Mouse (Mus musculus) midbrain, embryonic 15.5 days (tissue): ENCODE measurements around the gene 1110004F10Rik. TPM values are rescaled to one million over a fixed set of nuclear protein-coding genes. Genes with fewer than 3 reads are reported as not detected.

ENCODE experiments used
- ATAC-seq: fragments of 200-750 bp; cut with Nextera tagmentation; replicated peaks from 2 replicates; pipeline ENCODE4 v1.8.0; 2017; ENCODE audit warnings: moderate TSS enrichment
- H3K27ac ChIP-seq: fragments of 300-500 bp; sonication (generic); 2 replicates; pipeline ENCODE4 v1.5.1; 2015; ENCODE audit warnings: mild to moderate bottlenecking, inconsistent platforms
- H3K27me3 ChIP-seq: fragments of 300-500 bp; sonication (generic); replicated peaks from 2 replicates; pipeline ENCODE4 v1.6.1; 2015; ENCODE audit warnings: inconsistent platforms
- H3K36me3 ChIP-seq: fragments of 300-500 bp; sonication (generic); replicated peaks from 2 replicates; pipeline ENCODE4 v1.6.1; 2015; ENCODE audit warnings: inconsistent platforms
- H3K4me1 ChIP-seq: fragments of 300-500 bp; sonication (generic); 2 replicates; pipeline ENCODE4 v1.6.1; 2015; ENCODE audit warnings: inconsistent platforms
- H3K4me2 ChIP-seq: fragments of 300-500 bp; sonication (generic); 2 replicates; pipeline ENCODE4 v1.6.1; 2015; ENCODE audit warnings: inconsistent platforms, mild to moderate bottlenecking, moderate library complexity
- H3K4me3 ChIP-seq: fragments of 300-500 bp; sonication (generic); 2 replicates; pipeline ENCODE4 v1.5.1; 2015; ENCODE audit warnings: mild to moderate bottlenecking, inconsistent platforms
- H3K9ac ChIP-seq: fragments of 300-500 bp; sonication (generic); 2 replicates; pipeline ENCODE4 v1.6.1; 2015; ENCODE audit warnings: mild to moderate bottlenecking, inconsistent platforms
- H3K9me3 ChIP-seq: fragments of 300-500 bp; sonication (generic); 2 replicates; pipeline ENCODE4 v1.6.1; 2016; ENCODE audit warnings: inconsistent platforms
- WGBS: fragments of 180-500 bp; shearing (Covaris S2); methylation state at CpG from one replicate; pipeline ENCODE4 v1.1.7; 2015; ENCODE audit warnings: mixed read lengths; 5-methylcytosine and 5-hydroxymethylcytosine counted together
- polyA plus RNA-seq: library from polyadenylated mRNA; unstranded; fragments of >200 nt; fragmentation: Nextera tagmentation; extraction: Ambion mirVana; gene quantifications from 2 replicates; pipeline ENCODE4 v1.2.1, GENCODE M21; 2015

Gene 1110004F10Rik
- polyA plus RNA-seq, 1 experiment from 2014 or later: 320 TPM

DNA sequence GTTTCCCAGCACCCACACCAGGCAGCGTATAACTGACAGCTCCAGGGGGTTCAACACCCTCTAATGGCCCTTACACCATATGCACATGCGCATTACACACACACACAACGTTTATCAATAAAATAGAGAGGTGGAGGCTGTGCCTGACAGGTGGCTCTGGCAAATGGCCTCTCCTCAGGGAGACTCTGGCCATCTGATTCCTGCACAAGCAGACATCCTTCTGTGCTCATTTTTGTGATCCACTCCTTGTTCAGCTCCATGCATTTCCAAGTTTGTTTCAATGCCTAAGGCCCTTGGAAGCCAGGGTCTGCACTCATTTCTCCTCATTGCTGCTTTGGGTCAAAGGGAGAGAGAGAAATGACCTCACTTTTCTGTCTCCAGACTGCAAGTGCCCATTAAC is 71.5 kb downstream of the 1110004F10Rik start:
- Histone ChIP-seq H3K36me3 (peaks cover 6% of the 10 kb centered on the region; the same call in 1 of the 2 replicates), H3K9ac (no peak overlapping the region), H3K9me3 (no peaks in the 10 kb centered on the region), H3K27me3 (no peaks in the 10 kb centered on the region), H3K4me2 (no peak overlapping the region), H3K4me1 (no peaks in the 10 kb centered on the region), H3K4me3 (no peak overlapping the region), H3K27ac (no peak overlapping the region)
- 88% methylated on average over 3 of the region's 3 CpGs for WGBS
- ATAC-seq: no peak

DNA sequence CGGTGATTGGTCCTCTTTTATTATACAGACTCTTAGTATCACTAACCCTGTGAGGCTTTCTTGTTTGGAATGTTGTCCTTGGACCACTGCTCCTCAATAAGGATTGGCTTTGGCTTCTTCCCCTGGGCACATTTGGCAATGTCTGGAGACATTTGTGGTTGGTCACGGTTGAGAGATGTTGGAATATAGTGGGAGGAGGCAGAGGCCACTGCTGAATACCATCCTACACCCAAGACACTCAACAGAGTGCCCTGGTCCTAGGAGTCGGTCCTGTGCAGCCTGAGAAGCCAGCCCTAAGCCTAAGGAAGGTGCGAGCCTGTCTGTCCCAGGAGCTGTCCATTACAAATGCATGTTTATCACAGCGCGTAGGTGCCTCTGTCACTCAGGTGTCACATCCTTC is 72.3 kb downstream of the 1110004F10Rik start:
- Histone ChIP-seq H3K27me3 (no peaks in the 10 kb centered on the region), H3K36me3 (no peaks in the 10 kb centered on the region), H3K4me2 (no peak overlapping the region), H3K4me3 (no peak overlapping the region), H3K27ac (no peak overlapping the region), H3K9me3 (no peaks in the 10 kb centered on the region), H3K9ac (no peak overlapping the region), H3K4me1 (no peaks in the 10 kb centered on the region)
- WGBS: 85% methylated on average over 6 of the region's 6 CpGs
- no peak for ATAC-seq

DNA sequence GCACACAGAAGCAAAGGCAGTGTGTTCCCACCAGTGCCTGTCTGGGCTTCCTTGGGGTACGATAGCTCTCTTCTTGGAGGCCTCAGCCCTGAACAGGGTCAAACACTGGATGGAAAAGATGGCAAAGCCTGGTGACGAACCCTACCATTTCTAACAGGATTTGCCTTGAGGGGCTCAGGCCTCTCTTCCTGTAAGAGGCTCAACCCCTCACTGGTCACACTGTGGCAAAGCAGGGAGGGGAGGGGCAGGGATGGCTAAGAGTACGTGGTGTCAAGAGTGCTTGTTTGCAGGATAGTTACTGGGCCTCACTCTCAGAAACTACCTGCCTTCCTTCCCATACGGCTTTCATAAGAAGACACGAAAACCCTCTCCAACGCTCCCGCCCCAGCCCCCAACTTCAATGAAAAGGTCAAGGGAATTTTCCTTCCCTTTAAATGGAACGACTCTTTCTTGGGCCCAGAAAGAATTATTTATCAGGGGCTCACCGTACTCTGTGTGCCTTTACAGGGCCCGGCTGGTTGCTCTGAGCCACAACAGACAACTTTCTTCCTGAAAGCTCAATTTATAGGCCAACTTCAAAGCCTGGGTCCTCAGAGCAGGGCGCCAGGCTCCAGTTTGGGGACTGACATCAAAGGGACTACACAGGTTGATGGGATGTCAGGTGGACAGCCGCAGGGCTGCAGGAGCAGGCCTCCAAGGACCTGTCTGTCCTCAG is 76.2 kb downstream of the 1110004F10Rik start:
- Histone ChIP-seq H3K9ac (no peak overlapping the region), H3K4me3 (no peak overlapping the region), H3K4me2 (no peak overlapping the region), H3K4me1 (no peaks in the 10 kb centered on the region), H3K27ac (no peak overlapping the region), H3K36me3 (no peaks in the 10 kb centered on the region), H3K27me3 (no peaks in the 10 kb centered on the region), H3K9me3 (no peaks in the 10 kb centered on the region)
- ATAC-seq: no peak
- WGBS: 70% methylated on average over 12 of the region's 12 CpGs

DNA sequence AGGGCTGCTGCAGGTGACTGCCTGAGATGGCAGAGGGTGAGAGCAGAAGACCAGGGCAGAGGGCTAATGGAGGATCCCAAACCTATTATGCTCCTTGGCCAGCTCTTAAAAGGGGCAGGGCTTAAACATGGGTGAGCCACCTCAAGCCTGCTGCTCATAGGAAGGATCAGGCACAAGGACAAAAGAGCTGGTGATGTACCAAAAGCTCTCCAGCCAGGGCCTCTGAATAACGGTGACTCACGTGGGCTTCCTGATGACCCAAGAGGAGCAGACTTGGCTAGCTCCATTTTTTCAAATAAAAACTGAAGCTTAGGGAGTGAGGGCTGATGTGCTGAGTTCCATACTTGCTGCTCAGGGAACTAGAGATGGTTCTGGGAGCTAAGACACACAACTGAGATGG is 76.8 kb downstream of the 1110004F10Rik start:
- Histone ChIP-seq H3K9me3 (no peaks in the 10 kb centered on the region), H3K4me3 (no peak overlapping the region), H3K9ac (no peak overlapping the region), H3K4me1 (peaks cover 3% of the 10 kb centered on the region; the same call in 1 of the 2 replicates), H3K4me2 (no peak overlapping the region), H3K27me3 (no peaks in the 10 kb centered on the region), H3K36me3 (no peaks in the 10 kb centered on the region), H3K27ac (no peak overlapping the region)
- ATAC-seq: no peak
- 75% methylated on average over 2 of the region's 2 CpGs for WGBS

DNA sequence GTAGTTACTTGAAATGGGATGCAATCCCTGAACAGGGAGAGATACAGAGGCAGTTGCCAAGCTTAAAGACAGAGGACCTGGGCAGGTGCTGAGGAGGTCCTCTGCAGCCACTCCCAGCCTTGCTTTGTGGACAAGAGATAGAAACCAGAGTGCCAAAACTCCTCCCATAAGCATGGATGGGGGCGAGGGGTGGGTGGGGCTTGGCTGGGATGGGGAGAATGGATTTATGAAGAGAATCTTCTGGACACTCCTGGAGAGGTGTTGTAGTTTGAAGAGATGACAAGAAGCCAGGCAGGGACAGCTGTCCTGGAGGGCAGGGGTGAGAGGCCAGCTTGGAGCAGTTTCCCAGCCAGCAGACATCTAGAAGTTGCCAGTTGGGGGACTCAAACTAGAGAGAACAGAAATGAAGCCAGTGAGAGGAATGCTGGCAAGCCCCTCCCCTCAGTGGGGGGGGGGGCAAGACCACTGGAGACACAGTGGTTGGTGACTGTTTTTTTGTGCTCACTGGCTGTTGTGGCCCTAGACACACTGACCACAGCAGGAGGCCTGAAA is 80.2 kb downstream of the 1110004F10Rik start:
- no peak overlapping the region for H3K27ac ChIP-seq
- peaks cover 22% of the 10 kb centered on the region for H3K4me1 ChIP-seq
- no peak overlapping the region for H3K4me2 ChIP-seq
- H3K9me3 ChIP-seq: no peaks in the 10 kb centered on the region
- H3K27me3 ChIP-seq: no peaks in the 10 kb centered on the region
- H3K36me3 ChIP-seq: no peaks in the 10 kb centered on the region
- ATAC-seq: no peak
- H3K9ac ChIP-seq: no peak overlapping the region
- 81% methylated on average over 1 of the region's 1 CpGs for WGBS
- no peak overlapping the region for H3K4me3 ChIP-seq

DNA sequence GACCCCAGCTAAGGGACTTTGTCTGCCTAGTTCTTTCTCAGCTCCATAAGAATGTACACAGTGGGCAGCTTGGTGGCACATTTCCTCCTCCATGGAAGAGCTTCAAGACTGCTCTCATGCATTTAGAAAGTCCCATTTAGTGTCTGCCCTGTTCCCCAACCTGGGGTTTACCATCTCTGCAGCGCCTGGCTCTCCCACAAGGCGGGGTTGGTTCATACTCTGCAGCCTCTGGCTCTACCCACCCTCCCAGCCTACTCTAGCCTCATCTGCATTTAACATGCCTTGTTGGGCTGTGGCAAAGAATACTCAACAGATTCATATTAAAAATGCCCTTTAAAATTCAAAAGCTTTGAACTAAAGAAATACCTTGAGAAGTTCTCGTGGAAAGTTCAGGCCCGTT is 81.5 kb downstream of the 1110004F10Rik start:
- Histone ChIP-seq H3K4me2 (no peak overlapping the region), H3K27ac (no peak overlapping the region), H3K27me3 (no peaks in the 10 kb centered on the region), H3K4me3 (no peak overlapping the region), H3K9me3 (no peaks in the 10 kb centered on the region), H3K36me3 (no peaks in the 10 kb centered on the region), H3K9ac (no peak overlapping the region), H3K4me1 (peaks cover 22% of the 10 kb centered on the region)
- no peak for ATAC-seq
- WGBS: 46% methylated on average over 4 of the region's 4 CpGs

DNA sequence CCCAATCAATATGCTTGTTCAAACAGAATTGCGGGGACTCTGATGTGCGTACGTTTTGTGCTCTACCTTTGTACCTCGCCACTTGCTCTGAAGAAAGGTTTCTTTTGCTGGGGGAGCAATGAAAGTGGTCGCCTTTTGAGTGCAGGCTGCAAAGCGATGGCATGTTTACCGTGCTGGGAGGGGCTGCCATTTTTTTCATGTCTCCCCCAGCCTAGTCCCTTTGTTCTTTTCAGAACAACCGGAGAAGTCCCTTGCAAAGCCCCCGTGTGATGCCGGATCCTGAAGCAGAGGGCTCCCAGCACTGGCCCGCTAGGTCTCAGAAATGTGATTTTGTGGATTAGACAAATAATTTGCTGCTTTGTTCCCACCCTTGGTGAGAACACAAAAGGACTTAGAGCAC is 82.0 kb downstream of the 1110004F10Rik start:
- 0 out of 2 replicates have a peak, but pooled peaks have one; percentile 25 for ATAC-seq
- Histone ChIP-seq H3K9ac (no peak overlapping the region), H3K36me3 (no peaks in the 10 kb centered on the region), H3K27ac (no peak overlapping the region), H3K9me3 (no peaks in the 10 kb centered on the region), H3K4me2 (no peak overlapping the region), H3K27me3 (no peaks in the 10 kb centered on the region), H3K4me3 (no peak overlapping the region), H3K4me1 (peaks cover 22% of the 10 kb centered on the region)
- 12% methylated on average over 11 of the region's 11 CpGs for WGBS

DNA sequence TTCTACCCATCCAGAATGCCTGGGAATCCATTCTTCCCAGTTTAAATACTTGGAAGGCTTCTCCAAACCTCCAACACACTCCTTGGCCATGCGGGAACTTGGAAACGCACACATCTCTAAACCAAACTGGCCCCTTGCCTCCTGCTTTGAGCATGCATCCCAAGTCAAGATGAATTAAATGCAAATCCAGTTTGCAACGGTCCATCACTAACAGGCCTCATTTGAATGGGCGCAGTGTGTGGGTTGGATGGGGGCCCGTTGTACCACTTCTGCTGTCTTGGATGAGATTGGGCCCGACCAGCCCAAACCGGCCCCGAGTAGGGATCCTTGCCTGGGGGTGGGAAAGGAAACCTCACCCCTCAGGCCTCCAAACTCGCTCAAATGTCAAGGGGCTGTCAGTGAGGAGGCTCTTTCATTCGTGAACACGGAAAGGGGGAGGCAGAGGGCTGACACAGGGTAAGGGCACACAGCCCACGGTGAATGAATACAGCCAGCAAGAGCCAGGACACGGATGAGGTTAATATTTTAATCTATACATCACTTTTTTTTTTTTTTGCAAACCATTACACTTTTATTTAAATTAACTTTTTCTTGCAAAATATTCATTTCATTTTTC is 83.9 kb downstream of the 1110004F10Rik start:
- Histone ChIP-seq H3K36me3 (no peaks in the 10 kb centered on the region), H3K4me3 (no peak overlapping the region), H3K9me3 (no peaks in the 10 kb centered on the region), H3K4me1 (peaks cover 22% of the 10 kb centered on the region), H3K27me3 (no peaks in the 10 kb centered on the region), H3K9ac (no peak overlapping the region), H3K27ac (no peak overlapping the region), H3K4me2 (no peak overlapping the region)
- ATAC-seq: peak; percentile 70; the same call in 1 of the 2 replicates
- WGBS: 19% methylated on average over 13 of the region's 13 CpGs

DNA sequence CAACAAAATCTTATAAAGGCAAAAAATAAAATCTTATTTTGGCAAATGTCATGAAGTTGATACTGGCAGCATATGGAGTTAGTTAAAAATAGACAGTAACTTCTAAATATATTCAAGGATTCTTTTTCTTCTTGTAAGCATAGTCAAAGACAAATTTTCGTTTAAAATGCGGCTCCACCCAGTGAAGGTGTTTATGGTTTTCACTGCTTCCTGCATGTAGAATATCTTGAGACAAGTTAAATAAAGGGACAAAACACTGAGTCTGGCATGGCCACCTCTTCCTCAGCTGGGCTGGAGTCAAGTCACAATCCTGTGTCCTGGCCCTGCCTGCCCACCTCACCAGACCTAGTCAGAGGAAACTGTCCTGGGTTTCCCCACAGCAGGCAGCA is 84.4 kb downstream of the 1110004F10Rik start:
- peaks cover 22% of the 10 kb centered on the region for H3K4me1 ChIP-seq
- no peak overlapping the region for H3K4me2 ChIP-seq
- H3K9me3 ChIP-seq: no peaks in the 10 kb centered on the region
- H3K9ac ChIP-seq: no peak overlapping the region
- no peak overlapping the region for H3K4me3 ChIP-seq
- H3K27ac ChIP-seq: no peak overlapping the region
- ATAC-seq: no peak
- WGBS: 75% methylated on average over 2 of the region's 2 CpGs
- H3K27me3 ChIP-seq: no peaks in the 10 kb centered on the region
- H3K36me3 ChIP-seq: no peaks in the 10 kb centered on the region

DNA sequence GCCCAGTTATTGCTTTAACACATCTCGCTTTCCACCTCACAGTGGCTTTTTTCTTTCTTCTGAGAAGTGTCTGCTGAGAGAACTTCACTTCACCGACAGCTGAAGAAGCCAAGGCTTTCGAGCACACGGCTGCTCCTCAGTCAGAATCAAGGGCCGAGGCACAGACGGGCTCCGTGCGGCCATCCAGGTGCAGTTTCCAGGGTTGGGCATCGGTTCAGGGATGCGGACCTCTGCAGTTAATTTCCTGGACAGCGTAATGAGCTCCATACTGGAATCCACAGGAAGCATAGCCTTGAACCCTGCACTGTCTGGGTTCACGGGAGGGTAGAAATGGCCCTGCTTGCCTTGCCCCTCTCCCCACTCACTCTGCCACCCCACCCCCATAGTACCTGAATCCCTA is 84.9 kb downstream of the 1110004F10Rik start:
- H3K4me3 ChIP-seq: no peak overlapping the region
- WGBS: 86% methylated on average over 12 of the region's 12 CpGs
- no peak for ATAC-seq
- H3K4me2 ChIP-seq: no peak overlapping the region
- H3K9me3 ChIP-seq: no peaks in the 10 kb centered on the region
- H3K36me3 ChIP-seq: no peaks in the 10 kb centered on the region
- peaks cover 22% of the 10 kb centered on the region for H3K4me1 ChIP-seq
- no peaks in the 10 kb centered on the region for H3K27me3 ChIP-seq
- no peak overlapping the region for H3K27ac ChIP-seq
- no peak overlapping the region for H3K9ac ChIP-seq

DNA sequence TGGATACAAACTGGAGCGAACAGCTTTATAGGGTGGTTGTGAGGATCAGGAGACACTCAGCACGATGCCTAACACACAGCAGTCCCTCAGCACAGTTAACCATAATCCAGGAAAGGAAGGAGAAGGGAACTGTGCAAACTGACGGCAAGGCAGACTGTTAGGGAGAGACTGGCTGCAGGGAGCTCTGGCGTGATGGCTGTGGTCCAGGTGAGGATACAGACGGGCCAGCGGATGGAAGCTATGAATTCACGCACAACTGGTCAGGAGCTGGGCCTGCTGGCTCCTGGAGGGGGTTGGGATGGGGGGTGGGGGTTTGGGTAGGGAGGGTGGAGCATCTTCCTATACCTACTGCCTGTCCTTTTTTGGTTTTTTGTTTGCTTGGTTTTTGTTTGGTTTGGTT is 86.5 kb downstream of the 1110004F10Rik start:
- Histone ChIP-seq H3K4me3 (no peak overlapping the region), H3K4me1 (peaks cover 21% of the 10 kb centered on the region), H3K9ac (no peak overlapping the region), H3K4me2 (no peak overlapping the region), H3K9me3 (no peaks in the 10 kb centered on the region), H3K27me3 (no peaks in the 10 kb centered on the region), H3K36me3 (no peaks in the 10 kb centered on the region), H3K27ac (no peak overlapping the region)
- ATAC-seq: no peak
- 78% methylated on average over 7 of the region's 7 CpGs for WGBS

DNA sequence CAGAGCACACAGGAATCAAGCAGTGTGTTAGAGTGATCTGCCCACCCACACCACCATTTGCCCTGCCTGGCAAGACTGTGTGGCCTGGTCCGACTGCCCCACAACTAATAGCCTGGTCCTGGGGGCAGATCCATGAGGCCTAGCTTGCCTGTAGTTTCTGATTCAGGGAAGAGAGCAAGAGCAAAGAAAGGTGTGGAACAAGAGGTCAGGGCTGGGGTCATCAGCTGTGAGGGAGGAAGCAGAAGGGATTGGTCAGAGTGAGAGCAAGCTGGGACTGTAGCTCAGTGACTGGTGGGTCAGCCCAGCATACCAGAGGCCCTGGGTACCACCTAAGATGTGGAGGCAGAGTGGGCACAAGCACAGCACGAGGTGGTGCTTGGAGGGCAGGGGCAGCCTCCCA is 87.9 kb downstream of the 1110004F10Rik start:
- H3K4me2 ChIP-seq: no peak overlapping the region
- no peaks in the 10 kb centered on the region for H3K27me3 ChIP-seq
- H3K4me3 ChIP-seq: no peak overlapping the region
- H3K36me3 ChIP-seq: no peaks in the 10 kb centered on the region
- no peak for ATAC-seq
- H3K9me3 ChIP-seq: no peaks in the 10 kb centered on the region
- no peak overlapping the region for H3K9ac ChIP-seq
- WGBS: 84% methylated on average over 2 of the region's 2 CpGs
- no peak overlapping the region for H3K27ac ChIP-seq
- peaks cover 15% of the 10 kb centered on the region for H3K4me1 ChIP-seq

DNA sequence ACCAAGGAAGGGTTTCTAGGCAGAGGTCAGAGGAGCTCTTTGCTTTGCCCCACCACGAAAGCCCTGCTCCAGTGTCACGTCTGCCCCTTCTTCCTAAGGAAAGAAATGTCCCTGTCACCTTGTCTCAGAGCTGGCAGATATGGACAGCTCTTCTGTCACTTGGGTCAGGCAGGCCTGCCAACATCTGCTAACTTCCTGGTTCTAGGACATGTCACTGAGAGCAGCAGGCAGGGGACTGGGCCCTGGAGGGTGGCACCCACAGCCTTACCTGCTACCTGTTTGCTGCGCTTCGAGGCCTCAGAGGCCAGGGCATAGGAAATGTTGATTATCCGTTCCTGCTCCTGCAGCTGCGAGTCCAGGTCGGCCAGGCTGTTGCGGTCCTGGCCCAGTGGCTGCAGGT is 89.1 kb downstream of the 1110004F10Rik start:
- Histone ChIP-seq H3K4me1 (peaks cover 4% of the 10 kb centered on the region), H3K36me3 (no peaks in the 10 kb centered on the region), H3K9me3 (no peaks in the 10 kb centered on the region), H3K4me2 (no peak overlapping the region), H3K27ac (no peak overlapping the region), H3K4me3 (no peak overlapping the region), H3K27me3 (no peaks in the 10 kb centered on the region), H3K9ac (no peak overlapping the region)
- 96% methylated on average over 8 of the region's 8 CpGs for WGBS
- no peak for ATAC-seq
